Mouse (Mus musculus) heart, postnatal 10 days (tissue): ENCODE results near the gene Gm11563. TPM values are rescaled to one million over a fixed set of nuclear protein-coding genes. Genes with fewer than 3 reads are reported as not detected.
"Not testable (repeated sequence)": the region's sequence is repeated elsewhere in the genome, so short reads cannot be mapped to it uniquely, and the experiment has no call there.

Experiments
- DNase-seq, 2 experiments: peaks; one replicate each; pipeline ENCODE4 v3.0.0; 2021
- intact Hi-C: fragments of 180-260 bp; cut with DNase I; formaldehyde crosslinking; loops from one replicate; pipeline ENCODE4 v1.15.1; 2025
- total RNA-seq, 2 experiments: library from RNA; stranded (reverse); gene quantifications; 2 replicates each; pipeline ENCODE4 v1.2.3; 2021

The Gm11563 gene
- not detected for total RNA-seq

DNA sequence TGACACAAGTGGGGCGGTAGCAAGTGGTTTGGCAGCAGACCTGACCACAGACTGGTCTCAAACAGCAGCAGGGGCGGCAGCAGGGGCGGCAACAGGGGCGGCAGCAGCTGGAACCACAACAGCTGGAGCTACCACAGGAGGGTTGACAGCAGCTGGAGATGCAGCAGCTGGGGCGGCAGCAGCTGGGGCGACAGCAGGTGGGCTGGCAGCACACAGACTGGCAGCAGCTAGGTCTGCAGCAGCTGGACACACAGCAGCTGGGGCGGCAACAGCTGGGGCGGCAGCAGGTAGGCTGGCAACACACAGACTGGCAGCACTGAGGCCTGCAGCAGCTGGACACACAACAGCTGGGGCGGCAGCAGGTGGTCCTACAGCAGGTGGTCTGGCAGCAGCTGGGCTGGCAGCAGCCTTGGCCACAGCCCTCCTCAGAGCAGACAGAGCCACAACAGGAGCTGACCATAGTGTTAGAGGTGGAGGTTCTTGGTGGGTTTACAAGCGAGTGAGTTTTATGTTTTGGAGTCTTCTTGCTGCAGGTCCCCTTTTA is at the start of gene Gm11563:
Gene Gm11563 (minus strand): TSS at position 494 of the 544 bp plus-strand sequence.
- DNase-seq, intact Hi-C loops: not testable (repeated sequence)

DNA sequence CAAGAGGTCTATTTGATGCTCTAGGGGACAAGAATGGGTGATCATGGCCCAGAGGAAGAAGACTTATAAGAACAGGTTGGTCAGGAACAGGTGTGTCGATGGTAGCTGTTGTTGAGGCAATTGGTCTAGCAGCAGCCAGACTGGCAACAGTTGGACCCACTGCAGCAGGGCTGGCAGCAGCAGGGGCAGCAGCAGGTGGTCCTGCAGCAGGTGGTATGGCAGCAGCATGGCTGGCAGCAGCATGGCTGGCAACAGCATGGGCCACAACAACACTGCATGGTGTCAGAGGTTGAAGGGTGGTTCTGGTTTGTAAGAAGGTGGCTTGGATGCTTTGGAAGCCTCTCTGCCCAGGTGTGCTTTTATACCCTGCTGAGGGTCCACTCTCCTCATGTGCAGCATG is 31.7 kb upstream of the Gm11563 start, which contains the start of gene Gm14190:
Gene Gm14190 (minus strand): TSS at position 278 of the 400 bp plus-strand sequence.
- intact Hi-C loops: no loop called here
- DNase-seq: no peak

DNA sequence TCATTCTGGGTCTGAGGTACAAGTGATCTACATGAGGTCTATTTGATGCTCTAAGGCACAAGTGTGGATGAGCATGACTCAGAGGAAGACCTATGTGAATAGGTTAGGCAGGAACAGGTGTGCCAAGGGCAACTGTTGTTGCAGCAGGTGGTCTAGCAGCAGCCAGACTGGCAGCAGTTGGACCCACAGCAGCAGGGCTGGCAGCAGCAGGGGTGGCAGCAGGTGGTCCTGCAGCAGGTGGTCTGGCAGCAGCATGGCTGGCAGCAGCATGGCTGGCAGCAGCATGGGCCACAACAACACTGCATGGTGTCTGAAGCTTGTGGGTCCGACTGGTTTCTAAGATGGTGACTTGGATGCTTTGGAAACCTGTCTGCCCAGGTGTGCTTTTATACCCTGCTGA is 26.5 kb upstream of the Gm11563 start:
- intact Hi-C loops: loop anchor here (1.0 kb wide), 1 partner anchor 39 kb away; no protein-coding TSS in a partner anchor
- DNase-seq: not testable (repeated sequence)

DNA sequence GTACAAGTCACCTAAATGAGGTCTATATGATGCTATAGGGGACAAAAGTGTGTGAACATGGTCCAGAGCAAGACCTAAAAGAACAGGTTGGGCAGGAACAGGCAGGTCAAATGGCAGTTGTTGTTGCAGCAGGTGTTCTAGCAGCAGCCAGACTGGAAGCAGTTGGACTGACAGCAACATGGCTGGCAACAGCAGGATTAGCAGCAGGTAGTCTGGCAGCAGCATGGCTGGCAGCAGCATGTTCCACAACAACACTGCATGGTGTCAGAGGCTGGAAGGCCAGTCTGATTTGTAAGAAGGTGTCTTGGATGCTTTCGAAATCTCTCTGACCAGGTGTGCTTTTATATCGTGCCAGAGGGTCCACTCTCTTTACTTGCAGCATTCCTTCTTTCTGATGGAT is 24.7 kb upstream of the Gm11563 start:
- no peak for DNase-seq
- intact Hi-C loops: no loop called here

DNA sequence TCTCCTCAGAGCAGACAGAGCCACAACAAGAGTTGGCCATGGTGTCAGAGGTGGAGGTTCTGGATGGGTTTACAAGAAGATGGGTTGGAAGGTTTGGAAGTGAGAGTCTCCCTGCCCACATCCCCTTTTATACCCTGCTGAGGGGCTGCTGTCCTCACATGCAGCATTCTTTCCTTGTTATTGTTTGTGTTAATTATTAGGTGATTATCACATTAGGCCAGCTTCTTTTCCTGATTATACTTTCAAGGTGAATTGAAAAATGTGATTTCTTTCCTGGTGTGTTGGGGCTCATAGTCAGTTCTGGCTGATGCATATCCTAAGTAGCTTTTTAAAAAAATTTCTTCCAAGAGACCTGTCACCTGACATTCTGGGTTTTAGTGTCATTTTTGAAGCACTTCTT is 7.1 kb upstream of the Gm11563 start, which contains the start of gene Krtap4-6:
Gene Krtap4-6 (minus strand): TSS at position 101 of the 400 bp plus-strand sequence.
- no peak for DNase-seq

DNA sequence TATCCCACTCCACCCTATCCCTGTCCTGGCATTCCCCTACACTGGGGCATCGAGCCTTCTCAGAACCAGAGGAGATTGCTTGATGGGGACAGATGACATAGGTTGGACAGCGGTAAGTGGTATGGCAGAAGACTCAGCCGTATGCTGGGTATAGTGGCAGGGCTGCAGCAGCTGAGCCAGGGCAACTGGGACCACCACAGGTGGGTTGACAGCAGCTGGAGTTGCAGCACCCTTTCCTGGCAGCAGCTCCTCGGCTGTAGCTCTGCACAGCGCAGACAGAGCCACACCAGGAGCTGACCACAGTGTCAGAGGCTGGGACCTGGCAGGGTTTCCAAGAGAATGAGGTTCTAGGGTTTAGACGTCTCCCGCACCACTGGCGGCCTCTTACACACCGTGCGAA is 4.0 kb upstream of the Gm11563 start:
- DNase-seq: no peak
- intact Hi-C loops: no loop called here

More for the DNA sequence above, 7.1 kb upstream of the Gm11563 start, which contains the start of gene Krtap4-6:
- intact Hi-C loops: no loop called here

DNA sequence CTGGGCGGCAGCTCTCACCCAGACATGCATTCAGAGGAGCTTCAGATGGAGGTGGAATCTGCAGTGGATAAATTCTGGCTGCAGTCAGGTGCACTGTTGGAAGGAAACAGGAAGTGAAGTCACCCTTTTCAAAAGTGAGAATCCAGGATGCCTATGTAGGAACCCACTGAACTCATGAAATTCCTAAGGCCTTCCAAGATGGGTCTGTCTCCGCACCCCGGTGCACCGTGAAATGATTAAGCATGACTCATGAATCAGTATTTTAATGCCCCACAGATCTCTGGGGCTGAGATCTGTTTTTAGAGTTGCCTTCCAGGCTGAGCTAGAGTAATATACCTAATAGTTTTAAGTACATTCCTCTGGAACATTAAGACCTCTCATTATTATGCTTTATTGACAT is 496 bp upstream of the Gm11563 start:
- DNase-seq: no peak
- intact Hi-C loops: no loop called here

DNA sequence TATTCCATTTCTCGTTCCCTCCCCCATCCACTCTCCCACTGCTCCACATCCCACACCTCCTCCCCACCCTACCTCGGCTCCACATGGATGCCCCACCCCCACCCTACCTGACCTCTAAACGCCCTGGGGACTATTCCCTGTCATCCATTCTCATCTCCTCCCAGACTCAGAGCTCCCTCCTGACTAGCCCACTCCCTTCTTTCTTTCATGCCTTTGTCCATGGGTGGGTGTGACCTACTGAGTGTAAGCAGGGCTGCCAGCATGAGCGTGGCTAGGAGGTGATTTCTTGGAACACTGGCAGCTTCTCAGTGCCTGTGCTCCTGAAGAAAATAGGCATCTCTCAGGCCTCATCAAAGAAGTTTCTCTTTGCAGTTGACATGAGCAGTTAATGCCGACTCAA is 1.7 kb downstream of the Gm11563 start:
- intact Hi-C loops: no loop called here
- no peak for DNase-seq

DNA sequence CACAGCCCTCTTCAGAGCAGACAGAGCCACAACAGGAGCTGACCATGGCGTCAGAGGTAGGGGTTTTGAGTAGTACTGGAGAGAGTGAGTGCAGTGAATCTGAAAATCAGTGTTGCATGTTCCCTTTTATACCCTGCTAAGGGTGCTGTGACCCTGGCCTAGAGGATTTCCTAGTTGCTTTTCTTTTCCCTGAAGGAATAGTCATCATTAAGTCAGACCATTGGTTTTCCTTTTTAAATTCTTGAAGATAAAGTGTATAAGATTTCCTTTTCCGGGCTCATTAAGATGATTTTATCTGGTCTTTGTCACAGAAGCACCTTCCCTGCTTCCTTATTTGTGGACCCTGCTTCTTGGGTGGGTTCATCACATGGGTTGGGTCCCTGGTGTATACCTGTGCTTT is 8.6 kb downstream of the Gm11563 start, which contains the start of gene Gm11555:
Gene Gm11555 (minus strand): TSS at position 101 of the 400 bp plus-strand sequence.
- intact Hi-C loops: no loop called here
- DNase-seq: no peak

DNA sequence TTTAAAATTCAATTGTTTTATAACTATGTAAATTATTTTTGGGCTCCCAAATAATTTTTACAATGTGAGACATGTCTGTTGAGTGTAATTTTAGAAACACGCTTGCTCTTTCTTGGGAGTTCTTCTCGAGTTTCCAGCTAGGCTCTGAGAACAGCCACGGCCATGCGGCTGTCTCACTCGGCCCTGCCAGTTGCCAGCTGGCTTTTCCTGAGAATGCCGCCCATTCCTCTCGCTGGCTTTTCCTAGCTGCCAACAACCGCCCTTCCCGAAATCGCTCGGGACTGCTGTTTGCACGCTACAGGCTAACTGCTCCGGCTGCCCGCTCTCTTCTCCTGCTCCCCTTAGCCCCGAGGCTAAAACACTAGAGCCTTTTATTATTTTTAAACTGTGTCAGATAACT is 12.3 kb downstream of the Gm11563 start:
- DNase-seq: no peak
- intact Hi-C loops: no loop called here

DNA sequence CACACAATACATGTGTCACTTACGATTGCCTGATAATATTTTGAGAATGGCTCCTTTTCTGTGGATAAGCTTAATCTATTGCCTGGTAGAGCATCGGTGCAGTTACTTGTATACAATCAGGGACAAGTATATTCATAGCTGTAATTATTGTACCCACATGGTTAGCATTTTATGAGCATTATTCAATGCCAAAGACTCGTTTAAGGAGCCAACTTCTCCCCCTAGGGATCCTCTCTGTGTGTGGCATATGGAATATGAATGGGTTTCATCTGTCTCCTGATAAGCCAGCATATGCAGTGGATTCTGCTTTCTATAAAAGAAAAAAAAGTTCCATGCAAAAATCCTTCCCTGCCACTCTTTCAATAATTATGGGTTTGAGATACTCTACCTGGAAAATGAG is 14.4 kb downstream of the Gm11563 start:
- no peak for DNase-seq
- intact Hi-C loops: no loop called here

DNA sequence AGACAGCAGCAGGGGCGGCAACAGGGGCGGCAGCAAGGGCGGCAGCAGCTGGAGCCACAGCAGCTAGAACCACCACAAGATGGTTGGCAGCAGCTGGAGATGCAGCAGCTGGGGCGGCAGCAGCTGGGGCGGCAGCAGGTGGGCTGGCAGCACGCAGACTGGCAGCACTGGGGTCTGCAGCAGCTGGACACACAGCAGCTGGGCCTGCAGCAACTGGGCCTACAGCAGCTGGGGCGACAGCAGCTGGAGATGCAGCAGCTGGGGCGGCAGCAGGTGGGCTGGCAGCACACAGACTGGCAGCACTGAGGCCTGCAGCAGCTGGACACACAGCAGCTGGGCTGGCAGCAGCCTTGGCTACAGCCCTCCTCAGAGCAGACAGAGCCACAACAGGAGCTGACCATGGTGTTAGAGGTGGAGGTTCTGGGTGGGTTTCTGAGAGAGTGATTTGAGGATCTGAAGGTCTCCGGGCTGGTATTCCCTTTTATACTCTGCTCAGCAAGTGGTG is 15.1 kb downstream of the Gm11563 start, which contains the start of gene Krtap4-7:
Gene Krtap4-7 (minus strand): TSS at position 455 of the 505 bp plus-strand sequence.
- intact Hi-C loops, DNase-seq: not testable (repeated sequence)

DNA sequence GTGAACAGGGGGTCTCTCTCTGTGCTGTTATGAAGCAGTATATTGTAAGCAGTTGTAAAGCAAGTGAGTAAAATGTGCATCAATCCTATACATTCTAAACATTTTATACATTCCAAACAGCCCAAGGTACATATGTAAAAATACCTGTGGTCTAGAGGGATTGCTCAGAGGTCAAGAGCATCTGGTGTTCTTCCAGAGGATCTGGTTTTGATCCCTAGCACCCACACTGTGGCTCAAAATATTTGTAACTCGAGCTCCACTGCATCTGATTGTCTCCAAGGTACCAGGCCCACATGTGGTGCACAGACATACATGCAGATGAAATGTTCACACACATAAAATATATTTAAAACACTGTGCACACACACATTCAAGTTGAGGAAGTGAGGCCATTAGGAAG is 17.8 kb downstream of the Gm11563 start:
- intact Hi-C loops: no loop called here
- no peak for DNase-seq

DNA sequence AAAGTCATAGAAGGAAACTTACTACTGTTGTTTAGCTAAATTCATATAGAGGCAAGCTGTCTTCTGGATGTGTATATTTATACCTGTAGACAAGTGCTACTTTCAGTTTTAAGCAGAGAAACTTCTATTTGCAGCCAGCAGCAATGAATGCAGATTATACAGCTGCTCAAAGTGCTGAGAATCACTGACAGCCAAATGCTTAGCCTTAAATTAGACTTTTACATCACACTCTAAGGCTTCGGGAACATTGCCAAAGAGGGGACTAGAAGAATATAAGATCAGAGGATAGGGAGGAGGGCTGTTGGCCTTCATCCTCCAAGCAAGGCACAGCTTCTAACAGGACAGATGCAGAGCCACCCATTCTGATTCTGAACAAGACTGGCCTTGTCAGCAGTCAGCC is 21.7 kb downstream of the Gm11563 start:
- DNase-seq: no peak
- intact Hi-C loops: no loop called here

DNA sequence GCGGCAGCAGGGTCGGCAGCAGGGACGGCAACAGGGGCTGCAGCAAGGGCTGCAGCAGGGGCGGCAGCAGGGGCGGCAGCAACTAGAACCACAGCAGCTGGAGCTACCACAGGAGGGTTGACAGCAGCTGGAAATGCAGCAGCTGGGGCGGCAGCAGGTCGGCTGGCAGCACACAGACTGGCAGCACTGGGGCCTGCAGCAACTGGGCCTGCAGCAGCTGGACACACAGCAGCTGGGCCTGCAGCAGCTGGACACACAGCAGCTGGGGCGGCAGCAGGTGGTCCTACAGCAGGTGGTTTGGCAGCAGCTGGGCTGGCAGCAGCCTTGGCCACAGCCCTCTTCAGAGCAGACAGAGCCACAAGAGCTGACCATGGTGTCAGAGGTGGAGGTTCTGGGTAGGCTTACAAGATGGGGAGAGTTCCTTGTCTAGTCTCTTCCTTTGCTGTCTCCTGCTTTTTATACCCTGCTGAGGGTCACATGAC is 24.1 kb downstream of the Gm11563 start, which contains the start of gene Krtap4-2:
Gene Krtap4-2 (minus strand): TSS at position 432 of the 482 bp plus-strand sequence.
- DNase-seq: no peak
- intact Hi-C loops: no loop called here

DNA sequence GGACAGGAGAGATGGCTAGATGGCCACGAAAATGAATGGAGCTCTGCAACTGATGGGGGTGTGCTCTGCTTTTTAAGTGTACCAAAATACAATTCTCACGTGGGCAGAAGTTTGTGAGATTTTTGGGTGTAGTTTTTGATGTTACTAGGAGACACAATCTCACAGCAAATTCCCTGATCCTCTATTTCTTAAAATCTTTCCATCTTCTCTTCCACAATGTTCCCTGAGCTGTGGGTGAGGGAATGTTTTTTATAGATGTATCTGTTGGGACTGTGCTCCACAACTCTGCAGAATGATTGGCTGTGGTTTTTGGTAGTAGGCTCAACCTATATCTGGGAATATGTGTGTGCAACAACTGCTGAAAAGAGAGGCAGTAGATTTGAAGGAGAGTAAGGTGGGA is 25.5 kb downstream of the Gm11563 start:
- DNase-seq: no peak
- intact Hi-C loops: no loop called here

DNA sequence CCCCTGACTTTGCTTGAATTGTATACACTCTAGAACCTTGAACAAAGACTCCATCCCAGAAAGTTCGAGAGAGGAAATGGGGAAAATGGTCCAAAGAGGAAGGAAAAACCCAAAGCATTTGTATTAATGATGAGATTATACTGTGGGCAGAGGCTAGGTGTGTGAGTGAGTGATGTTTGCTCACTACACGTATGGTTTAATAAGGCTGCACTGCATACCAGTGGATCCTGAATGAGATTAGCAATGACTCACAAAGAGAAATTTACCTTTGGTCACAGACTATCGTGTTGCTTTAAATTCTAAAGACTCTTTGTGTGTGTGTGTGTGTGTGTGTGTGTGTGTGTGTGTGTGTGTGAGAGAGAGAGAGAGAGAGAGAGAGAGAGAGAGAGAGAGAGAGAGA is 27.9 kb downstream of the Gm11563 start:
- intact Hi-C loops: no loop called here
- DNase-seq: no peak

DNA sequence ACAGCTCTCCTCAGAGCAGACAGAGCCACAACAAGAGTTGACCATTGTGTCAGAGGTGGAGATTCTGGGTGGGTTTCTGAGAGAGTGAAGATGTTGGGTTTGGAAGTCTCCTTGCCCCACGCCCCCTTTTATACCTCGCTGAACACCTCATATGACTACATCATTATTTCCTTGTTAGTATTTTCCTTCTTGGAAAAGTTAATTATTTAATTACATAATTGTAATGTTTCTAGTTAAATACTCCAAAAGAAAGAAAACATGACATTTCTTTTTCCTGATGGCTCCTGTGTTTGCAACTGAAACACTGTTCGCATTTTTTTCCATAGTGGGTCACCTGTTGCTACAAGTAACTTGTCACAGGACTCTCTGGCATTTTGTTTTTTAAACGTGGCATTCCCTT is 30.6 kb downstream of the Gm11563 start, which contains the start of gene Krtap4-1:
Gene Krtap4-1 (minus strand): TSS at position 101 of the 400 bp plus-strand sequence.
- no peak for DNase-seq
- intact Hi-C loops: no loop called here

DNA sequence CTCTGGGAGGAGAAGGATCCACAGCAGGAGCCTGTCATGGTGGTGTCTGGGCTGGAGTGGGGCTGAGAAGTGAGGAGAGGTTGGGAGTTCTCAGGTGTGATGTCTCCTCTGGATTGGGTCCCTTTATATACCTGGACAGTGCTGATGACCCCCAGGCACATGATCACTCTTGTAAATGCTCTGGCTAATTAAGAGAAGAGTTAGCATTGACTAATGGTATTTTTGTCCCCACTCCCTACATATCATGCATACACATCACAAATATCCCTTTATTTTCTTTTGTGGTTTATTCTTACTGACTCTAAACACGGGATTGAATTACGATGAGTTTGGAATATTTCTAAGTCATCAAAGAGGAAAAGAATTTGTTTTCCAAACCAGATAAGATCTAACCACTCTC is 38.4 kb downstream of the Gm11563 start, which contains the start of gene Gm11562:
Gene Gm11562 (minus strand): TSS at position 101 of the 400 bp plus-strand sequence.
- DNase-seq: no peak
- intact Hi-C loops: no loop called here

DNA sequence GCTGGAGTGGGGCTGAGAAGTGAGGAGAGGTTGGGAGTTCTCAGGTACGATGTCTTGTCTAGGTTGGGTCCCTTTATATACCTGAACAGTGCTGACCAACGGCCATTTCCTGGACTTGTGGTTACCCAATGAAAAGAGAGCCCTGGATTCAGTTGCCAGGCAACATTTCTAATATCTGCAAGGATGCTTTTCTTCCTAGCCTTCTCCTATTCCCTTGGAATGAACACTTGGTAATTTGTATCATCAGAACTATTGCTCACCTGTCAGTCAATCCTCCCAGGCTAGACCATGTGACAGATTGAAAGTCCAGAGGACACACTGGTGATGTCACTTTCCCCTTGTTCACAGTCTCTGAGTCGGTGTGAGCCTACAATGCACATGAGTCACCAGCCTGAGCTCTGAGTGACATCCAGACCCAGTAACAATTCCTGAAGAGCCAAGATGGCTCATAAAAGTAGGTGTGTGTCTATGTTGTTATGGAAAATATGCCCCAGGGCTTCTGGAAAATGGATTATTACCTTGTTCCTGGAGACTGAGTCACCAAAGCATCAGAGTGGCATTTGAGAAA is 43.9 kb downstream of the Gm11563 start, which contains the start of gene Krtap2-4:
Gene Krtap2-4 (minus strand): TSS at position 51 of the 568 bp plus-strand sequence.
- no peak for DNase-seq
- intact Hi-C loops: no loop called here

DNA sequence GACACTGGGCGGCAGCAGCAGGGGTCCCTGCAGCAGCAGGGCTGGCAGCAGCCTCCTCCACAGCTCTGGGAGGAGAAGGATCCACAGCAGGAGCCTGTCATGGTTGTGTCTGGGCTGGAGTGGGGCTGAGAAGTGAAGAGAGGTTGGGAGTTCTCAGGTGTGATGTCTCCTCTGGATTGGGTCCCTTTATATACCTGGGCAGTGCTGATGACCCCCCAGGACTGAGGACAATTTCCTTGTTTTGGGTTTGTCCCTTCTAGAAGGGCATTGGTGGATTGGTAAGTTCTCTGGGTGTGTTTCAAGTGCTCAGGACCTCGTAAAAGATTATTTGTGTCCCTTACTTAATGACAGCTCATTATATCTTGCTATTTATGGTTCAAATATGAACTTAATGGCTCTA is 48.7 kb downstream of the Gm11563 start, which contains the start of gene Gm11937:
Gene Gm11937 (minus strand): TSS at position 101 of the 400 bp plus-strand sequence.
- intact Hi-C loops: not testable (repeated sequence)

More for the DNA sequence above, 48.7 kb downstream of the Gm11563 start, which contains the start of gene Gm11937:
- DNase-seq: not testable (repeated sequence)
